Mouse (Mus musculus): ENCODE data around the gene Ugt1a10.
"Not testable (repeated sequence)": the region's sequence is repeated elsewhere in the genome, so short reads cannot be mapped to it uniquely, and the experiment has no call there.

Ugt1a10 gene

GRCm38 (mm10) chr1:88094941-88095492 lies 39.8 kb downstream of the Ugt1a10 start, which contains the start of gene Ugt1a7c:
Gene Ugt1a7c, plus strand, starts transcription at chr1:88095062.
- DNase-seq (ENCODE audit: low spot score): peak; percentile 42

- DNase-seq (ENCODE audit: low spot score): not testable (repeated sequence)
Measured at GRCm38 (mm10) chr1:88098546-88098945, 43.4 kb downstream of the Ugt1a10 start.

GRCm38 (mm10) chr1:88099691-88100090 lies 44.5 kb downstream of the Ugt1a10 start:
- DNase-seq (ENCODE audit: low spot score): not testable (repeated sequence)

- not testable (repeated sequence) for DNase-seq (ENCODE audit: low spot score)
Measured at GRCm38 (mm10) chr1:88103019-88103418, 47.8 kb downstream of the Ugt1a10 start, which contains the start of gene Ugt1a6b. Gene Ugt1a6b, plus strand, starts transcription at chr1:88103252.

GRCm38 (mm10) chr1:88103697-88104468 lies 48.7 kb downstream of the Ugt1a10 start:
- not testable (repeated sequence) for DNase-seq (ENCODE audit: low spot score)

- no peak for DNase-seq (ENCODE audit: low spot score)
Measured at GRCm38 (mm10) chr1:88104667-88105430, 49.7 kb downstream of the Ugt1a10 start.

- DNase-seq (ENCODE audit: low spot score): no peak
Measured at GRCm38 (mm10) chr1:88105656-88106055, 50.5 kb downstream of the Ugt1a10 start.

- not testable (repeated sequence) for DNase-seq (ENCODE audit: low spot score)
Measured at GRCm38 (mm10) chr1:88109027-88109557, 53.9 kb downstream of the Ugt1a10 start.

- not testable (repeated sequence) for DNase-seq (ENCODE audit: low spot score)
Measured at GRCm38 (mm10) chr1:88109604-88110003, 54.4 kb downstream of the Ugt1a10 start.

GRCm38 (mm10) chr1:88112769-88113168 lies 57.6 kb downstream of the Ugt1a10 start:
- DNase-seq (ENCODE audit: low spot score): not testable (repeated sequence)

GRCm38 (mm10) chr1:88120550-88120949 lies 65.4 kb downstream of the Ugt1a10 start:
- DNase-seq (ENCODE audit: low spot score): not testable (repeated sequence)

GRCm38 (mm10) chr1:88121521-88121920 lies 66.3 kb downstream of the Ugt1a10 start:
- not testable (repeated sequence) for DNase-seq (ENCODE audit: low spot score)

- not testable (repeated sequence) for DNase-seq (ENCODE audit: low spot score)
Measured at GRCm38 (mm10) chr1:88125827-88126360, 70.7 kb downstream of the Ugt1a10 start.

GRCm38 (mm10) chr1:88129091-88129490 lies 73.9 kb downstream of the Ugt1a10 start:
- not testable (repeated sequence) for DNase-seq (ENCODE audit: low spot score)

GRCm38 (mm10) chr1:88130223-88130622 lies 75.0 kb downstream of the Ugt1a10 start:
- DNase-seq (ENCODE audit: low spot score): not testable (repeated sequence)

- no peak for DNase-seq (ENCODE audit: low spot score)
Measured at GRCm38 (mm10) chr1:88133908-88134456, 78.8 kb downstream of the Ugt1a10 start.

- DNase-seq (ENCODE audit: low spot score): peak; percentile 47
Measured at GRCm38 (mm10) chr1:88134457-88135011, 79.3 kb downstream of the Ugt1a10 start, which contains the start of gene Ugt1a6a. Gene Ugt1a6a, plus strand, starts transcription at chr1:88134809.

- not testable (repeated sequence) for DNase-seq (ENCODE audit: low spot score)
Measured at GRCm38 (mm10) chr1:88135229-88135904, 80.2 kb downstream of the Ugt1a10 start.

GRCm38 (mm10) chr1:88136646-88137045 lies 81.5 kb downstream of the Ugt1a10 start:
- DNase-seq (ENCODE audit: low spot score): no peak

GRCm38 (mm10) chr1:88137264-88137663 lies 82.1 kb downstream of the Ugt1a10 start:
- no peak for DNase-seq (ENCODE audit: low spot score)

- no peak for DNase-seq (ENCODE audit: low spot score)
Measured at GRCm38 (mm10) chr1:88138145-88138544, 83.0 kb downstream of the Ugt1a10 start.

Measured in urinary bladder, postnatal 25 days (tissue).